Mouse (Mus musculus): ENCODE measurements around the gene Hectd2. TPM values are rescaled to one million over a fixed set of nuclear protein-coding genes. Genes with fewer than 3 reads are reported as not detected.

The Hectd2 gene
- polyA plus RNA-seq, 2 experiments, result 4.3 to 6.9 TPM

- H3K4me1 ChIP-seq (ENCODE audit: control insufficient read depth, insufficient read depth, low read length), result no peaks in the 10 kb centered on the region
- no peaks in the 10 kb centered on the region for H3K9me3 ChIP-seq (ENCODE audit: control insufficient read depth, low read length)
- H3K36me3 ChIP-seq (ENCODE audit: control insufficient read depth, insufficient read depth, low read length), result no peaks in the 10 kb centered on the region
- H3K4me3 ChIP-seq (replicated peaks; ENCODE audit: low read length), result no peak overlapping the region
- no peak overlapping the region for H3K9ac ChIP-seq (ENCODE audit: low read depth, low read length, severe bottlenecking)
- H3K27ac ChIP-seq (replicated peaks; ENCODE audit: low read depth, low read length), result no peak overlapping the region
- no peak for DNase-seq (ENCODE audit: low spot score)
- no peak overlapping the region for H3K4me2 ChIP-seq (replicated peaks; ENCODE audit: low read depth, low read length, severe bottlenecking)
- H3K27me3 ChIP-seq (ENCODE audit: control insufficient read depth, insufficient read depth, low read length), result no peaks in the 10 kb centered on the region
- 48% methylated on average over 1 of the region's 1 CpGs for WGBS
- ATAC-seq (ENCODE audit: low FRiP score, low read depth), result no peak
- TF ChIP-seq POLR2A (IDR thresholded peaks at IDR 0.05; ENCODE audit: borderline replicate concordance, extremely low read depth, insufficient read depth, insufficient read length), result no peak
Observed at GRCm38 (mm10) chr19:36668098-36668497, 113.7 kb downstream of the Hectd2 start.

- no peak for TF ChIP-seq POLR2A (IDR thresholded peaks at IDR 0.05; ENCODE audit: borderline replicate concordance, extremely low read depth, insufficient read depth, insufficient read length)
- H3K9me3 ChIP-seq (ENCODE audit: control insufficient read depth, low read length), result no peaks in the 10 kb centered on the region
- no peak for ATAC-seq (ENCODE audit: low FRiP score, low read depth)
- no peaks in the 10 kb centered on the region for H3K27me3 ChIP-seq (ENCODE audit: control insufficient read depth, insufficient read depth, low read length)
- H3K36me3 ChIP-seq (ENCODE audit: control insufficient read depth, insufficient read depth, low read length), result no peaks in the 10 kb centered on the region
- no peak overlapping the region for H3K27ac ChIP-seq (replicated peaks; ENCODE audit: low read depth, low read length)
- no peak for DNase-seq (ENCODE audit: low spot score)
- no peak overlapping the region for H3K9ac ChIP-seq (ENCODE audit: low read depth, low read length, severe bottlenecking)
- no peak overlapping the region for H3K4me3 ChIP-seq (replicated peaks; ENCODE audit: low read length)
- WGBS, result 73% methylated on average over 2 of the region's 2 CpGs
- no peaks in the 10 kb centered on the region for H3K4me1 ChIP-seq (ENCODE audit: control insufficient read depth, insufficient read depth, low read length)
- H3K4me2 ChIP-seq (replicated peaks; ENCODE audit: low read depth, low read length, severe bottlenecking), result no peak overlapping the region
Observed at GRCm38 (mm10) chr19:36668881-36669639, 114.6 kb downstream of the Hectd2 start.

- DNase-seq (ENCODE audit: low spot score), result no peak
- Histone ChIP-seq H3K27me3 (ENCODE audit: control insufficient read depth, insufficient read depth, low read length) (no peaks in the 10 kb centered on the region), H3K4me2 (replicated peaks; ENCODE audit: low read depth, low read length, severe bottlenecking) (no peak overlapping the region), H3K36me3 (ENCODE audit: control insufficient read depth, insufficient read depth, low read length) (no peaks in the 10 kb centered on the region), H3K27ac (replicated peaks; ENCODE audit: low read depth, low read length) (no peak overlapping the region), H3K9me3 (ENCODE audit: control insufficient read depth, low read length) (no peaks in the 10 kb centered on the region), H3K4me1 (ENCODE audit: control insufficient read depth, insufficient read depth, low read length) (no peaks in the 10 kb centered on the region), H3K4me3 (replicated peaks; ENCODE audit: low read length) (no peak overlapping the region), H3K9ac (ENCODE audit: low read depth, low read length, severe bottlenecking) (no peak overlapping the region)
- WGBS, result 51% methylated on average over 5 of the region's 5 CpGs
- ATAC-seq (ENCODE audit: low FRiP score, low read depth), result no peak
- no peak for TF ChIP-seq POLR2A (IDR thresholded peaks at IDR 0.05; ENCODE audit: borderline replicate concordance, extremely low read depth, insufficient read depth, insufficient read length)
Observed at GRCm38 (mm10) chr19:36669720-36670451, 115.4 kb downstream of the Hectd2 start.

Other genes starting within 250 kb of the Hectd2 start
- gene Pcgf5, start 206.3 kb upstream of the Hectd2 start, polyA plus RNA-seq (2012; rRNA removed), result 2.4 and 3.6 TPM in 2 replicates
- gene Pcgf5, start 206.3 kb upstream of the Hectd2 start, polyA plus RNA-seq (2014; fragmentation: Nextera tagmentation; extraction: Ambion mirVana), result 6.0 and 6.3 TPM in 2 replicates
- gene Ppp1r3c, start 182.0 kb downstream of the Hectd2 start, polyA plus RNA-seq (2012; rRNA removed), result 10.5 and 12.6 TPM in 2 replicates
- 16.4 and 19.0 TPM in 2 replicates for gene Ppp1r3c, start 182.0 kb downstream of the Hectd2 start, polyA plus RNA-seq (2014; fragmentation: Nextera tagmentation; extraction: Ambion mirVana)

All from limb, embryonic 14.5 days (tissue).